Mouse (Mus musculus) kidney, postnatal 10 days (tissue): ENCODE data around the gene Cxcl13.

Experiments used
- DNase-seq: peaks from one replicate; pipeline ENCODE4 v3.0.0; 2021; ENCODE audit warnings: mixed read lengths

Cxcl13 gene

DNA sequence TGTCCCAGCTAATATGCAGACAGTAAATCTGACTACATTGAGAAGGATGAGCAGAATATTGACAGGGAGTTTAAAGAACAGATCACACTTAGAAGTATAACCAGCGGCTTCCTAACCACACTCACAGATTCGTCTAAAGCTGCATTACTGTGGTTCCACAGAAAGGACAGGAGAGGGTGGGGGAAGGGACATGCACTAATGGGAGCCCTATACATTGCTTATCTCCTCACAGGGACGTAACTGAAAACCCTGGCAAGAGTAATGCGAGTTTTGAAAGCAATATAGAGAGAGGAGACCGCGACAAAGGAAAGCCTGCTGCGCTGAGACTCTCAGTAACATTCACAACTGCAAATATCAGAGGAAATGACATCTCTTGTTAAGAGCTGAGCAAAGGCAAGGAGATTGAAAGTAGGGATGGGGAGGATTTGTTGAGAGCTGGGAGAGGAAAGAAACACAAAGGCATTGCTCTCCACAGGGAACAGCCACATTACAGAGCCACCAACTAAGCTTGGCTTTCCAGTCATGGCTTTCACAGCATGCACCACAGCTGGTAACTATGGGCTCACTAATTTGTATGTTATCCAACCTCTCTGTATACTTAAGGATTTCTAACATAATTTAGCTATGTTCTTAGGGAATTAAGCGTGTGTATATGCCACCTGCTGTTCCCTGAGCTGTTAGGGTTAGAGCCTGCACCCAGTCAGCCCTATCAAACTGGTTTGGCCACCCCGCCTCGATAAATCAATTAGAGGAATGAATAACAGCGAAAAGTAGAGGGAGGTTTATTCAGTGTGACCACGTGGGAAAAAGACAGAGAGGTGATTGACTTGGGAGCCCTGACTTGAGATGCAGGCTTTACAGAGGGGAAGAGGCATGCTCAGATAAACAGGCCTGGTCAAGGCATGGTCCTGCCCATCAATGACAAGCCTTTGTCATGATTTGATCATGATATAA is 34.9 kb downstream of the Cxcl13 start:
- DNase-seq = no peak

DNA sequence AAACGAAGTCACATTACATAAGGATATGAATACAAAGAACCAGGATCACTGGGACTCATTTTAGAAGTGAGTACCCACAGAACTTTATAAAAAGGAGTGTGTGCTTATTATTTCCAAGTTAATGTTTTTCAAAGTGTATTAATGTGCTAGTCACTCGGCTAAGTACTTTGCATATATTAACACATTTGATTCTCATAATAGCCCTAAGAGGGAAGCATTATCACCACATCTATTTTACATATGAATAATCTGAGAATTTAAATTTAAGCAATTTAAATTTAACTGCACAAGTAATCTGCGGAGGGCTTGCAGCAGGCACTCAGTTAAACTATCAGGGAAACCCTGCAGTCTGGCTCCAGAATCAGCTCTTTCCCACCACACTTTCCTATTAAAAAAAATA is 40.5 kb downstream of the Cxcl13 start:
- no peak for DNase-seq

DNA sequence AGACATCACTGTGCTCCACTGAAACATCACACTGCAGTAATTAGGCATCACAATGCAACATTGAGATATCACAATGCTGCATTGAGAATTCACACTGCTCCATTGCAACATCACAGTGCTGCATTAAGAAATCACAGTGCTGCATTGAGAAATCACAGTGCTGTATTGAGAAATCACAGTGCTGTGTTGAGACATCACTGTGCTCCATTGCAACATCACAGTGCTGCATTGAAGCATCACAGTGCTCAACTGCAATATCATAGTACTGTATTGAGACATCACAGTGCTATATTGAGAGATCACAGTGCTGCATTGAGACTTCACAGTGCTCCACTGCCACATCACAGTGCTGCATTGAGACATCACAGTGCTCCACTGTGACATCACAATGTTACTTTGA is 46.6 kb downstream of the Cxcl13 start:
- no peak for DNase-seq

DNA sequence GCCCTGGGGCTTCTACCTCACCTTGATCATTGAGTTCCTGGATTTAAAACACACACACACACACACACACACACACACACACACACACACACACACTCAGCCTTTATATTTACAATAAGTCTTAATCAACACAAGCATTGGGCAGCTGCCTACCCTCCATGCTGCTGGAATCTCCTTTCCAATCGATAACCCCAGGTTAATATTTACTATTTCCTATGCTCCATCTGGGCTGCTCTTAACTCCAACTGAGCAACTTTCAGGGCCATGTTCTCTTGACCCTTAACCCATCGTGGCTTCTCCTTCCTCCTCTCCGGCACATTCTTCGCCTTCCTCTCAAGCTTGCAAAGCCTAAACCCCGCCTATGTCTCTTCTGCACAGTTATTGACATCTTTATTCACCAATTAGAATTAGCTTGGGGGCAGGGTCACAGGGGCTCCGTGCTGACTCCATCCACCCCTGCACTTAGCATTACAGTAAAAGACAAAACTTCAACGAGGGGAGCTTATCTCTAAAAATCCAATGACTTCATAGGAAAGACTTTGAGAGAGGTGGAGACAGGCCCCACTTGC is 51.6 kb downstream of the Cxcl13 start:
- DNase-seq = no peak

DNA sequence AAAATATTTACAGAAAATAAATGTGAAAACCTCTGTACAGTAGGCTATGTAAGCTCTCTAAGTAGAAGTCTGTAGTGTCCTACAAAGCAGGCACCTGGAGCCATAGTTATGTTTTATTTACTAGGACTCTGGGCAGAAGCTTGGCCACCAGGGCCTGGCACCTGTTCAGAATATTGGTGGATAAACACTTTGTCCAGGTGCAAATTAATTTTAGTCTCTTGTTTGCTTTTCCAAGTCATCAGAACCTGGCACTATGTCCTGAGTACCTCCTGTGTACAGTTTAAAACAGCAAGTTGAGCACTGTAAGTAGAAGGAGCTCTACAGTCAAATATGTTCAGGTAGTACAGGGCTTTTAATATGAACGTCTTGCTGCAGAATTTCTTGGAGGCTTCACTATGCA is 52.3 kb downstream of the Cxcl13 start:
- DNase-seq = no peak
